Mouse (Mus musculus) layer of hippocampus, adult 11-12 months (tissue): ENCODE measurements around the gene Plpp7.

ENCODE experiments used
- DNase-seq: peaks from one replicate; pipeline ENCODE4 v3.0.0; 2022; ENCODE audit warnings: low spot score

Gene Plpp7

GRCm38 (mm10) chr2:32139377-32139776, 44.0 kb downstream of the Plpp7 start:
- DNase-seq = no peak

DNA sequence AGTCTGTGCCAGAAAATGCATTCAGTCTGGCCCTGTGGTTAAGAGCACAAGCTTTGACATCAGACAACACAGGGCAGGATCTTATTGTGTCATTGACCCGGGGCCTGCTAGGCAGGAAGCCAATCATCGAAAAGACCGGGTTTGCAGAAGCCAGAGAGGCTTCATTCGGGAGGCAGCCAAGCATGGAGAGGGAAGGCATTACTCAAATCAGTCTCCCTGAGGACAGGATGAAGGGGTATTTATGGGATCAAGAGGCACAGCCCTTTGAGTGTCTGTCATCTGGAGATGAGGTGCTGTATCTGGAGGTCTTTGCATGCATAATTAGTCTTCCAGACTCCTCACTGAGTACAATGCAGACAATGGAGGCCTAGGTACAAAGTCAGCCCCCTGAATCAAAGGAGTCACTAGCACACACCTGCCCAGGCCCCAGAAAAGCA, 45.2 kb downstream of the Plpp7 start:
- no peak for DNase-seq

- DNase-seq = no peak
These were observed 46.3 kb downstream of the Plpp7 start for GRCm38 (mm10) chr2:32141602-32142001.

DNA sequence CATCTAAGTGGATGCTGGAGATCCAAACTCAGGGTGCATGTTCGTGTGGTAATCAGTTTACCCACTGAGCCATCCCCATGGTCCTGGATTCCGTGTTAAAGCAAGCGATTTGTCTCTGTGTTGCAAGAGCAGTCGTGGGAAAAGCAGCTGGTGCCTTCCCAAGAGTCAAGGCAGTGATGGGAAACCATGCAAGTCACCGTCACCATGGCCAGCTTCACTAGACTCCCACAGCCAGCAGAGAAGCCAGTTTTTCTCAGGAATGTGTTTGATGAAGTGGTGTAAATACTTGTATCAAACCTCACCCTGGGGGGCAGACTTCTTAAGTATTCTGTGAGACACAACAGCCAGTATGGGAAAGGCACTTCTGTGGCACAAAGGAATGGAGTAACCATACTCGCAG, 47.0 kb downstream of the Plpp7 start:
- no peak for DNase-seq

DNA sequence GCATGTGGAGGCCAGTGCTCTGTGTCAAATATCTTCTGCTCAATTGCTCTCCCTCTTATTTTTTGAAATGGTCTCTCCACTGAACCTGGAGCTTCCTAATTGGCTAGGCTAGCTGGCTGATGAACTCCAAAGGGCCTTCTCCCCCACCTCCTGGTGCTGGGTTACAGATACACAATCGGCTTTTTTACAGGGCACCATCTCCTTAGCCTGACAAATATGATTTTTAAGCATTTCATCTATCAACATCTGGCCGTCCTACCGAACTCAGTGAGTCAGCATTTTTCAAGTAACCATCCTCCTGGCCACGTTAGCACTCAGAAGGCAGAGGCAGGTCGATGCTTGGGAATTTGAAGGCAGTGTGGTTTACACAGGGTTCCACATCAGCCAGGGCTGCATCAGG, 49.3 kb downstream of the Plpp7 start:
- DNase-seq = no peak

- no peak for DNase-seq
These were observed 51.4 kb downstream of the Plpp7 start for GRCm38 (mm10) chr2:32146617-32147162.

GRCm38 (mm10) chr2:32150135-32150534, 54.8 kb downstream of the Plpp7 start:
- no peak for DNase-seq

DNA sequence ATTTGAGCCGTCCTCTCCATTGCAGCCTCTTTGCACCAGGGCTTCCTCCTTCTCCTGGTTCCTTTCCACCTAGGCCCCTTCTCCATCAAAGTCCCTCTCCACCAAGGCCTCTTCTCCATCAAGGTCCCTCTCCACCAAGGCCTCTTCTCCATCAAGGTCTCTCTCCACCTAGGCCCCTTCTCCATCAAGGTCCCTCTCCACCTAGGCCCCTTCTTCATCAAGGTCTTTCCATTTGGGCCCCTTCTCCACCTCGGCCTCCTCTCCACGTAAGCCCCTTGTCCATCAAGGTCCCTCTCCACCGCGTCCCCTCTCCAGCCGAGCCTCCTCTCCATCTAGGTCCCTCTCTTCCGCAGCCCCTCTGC, 55.2 kb downstream of the Plpp7 start:
- no peak for DNase-seq

GRCm38 (mm10) chr2:32150924-32151659, 55.8 kb downstream of the Plpp7 start, which contains the start of gene Prrc2b:
TSS of gene Prrc2b (plus strand) at chr2:32151082.
- DNase-seq = no peak

- no peak for DNase-seq
These were observed 56.5 kb downstream of the Plpp7 start for GRCm38 (mm10) chr2:32151660-32152366.

GRCm38 (mm10) chr2:32152367-32153034, 57.2 kb downstream of the Plpp7 start:
- DNase-seq = no peak

GRCm38 (mm10) chr2:32153041-32153790, 57.9 kb downstream of the Plpp7 start:
- DNase-seq = no peak

GRCm38 (mm10) chr2:32153791-32154119, 58.4 kb downstream of the Plpp7 start:
- no peak for DNase-seq

- no peak for DNase-seq
These were observed 59.1 kb downstream of the Plpp7 start for GRCm38 (mm10) chr2:32154334-32154997.

DNA sequence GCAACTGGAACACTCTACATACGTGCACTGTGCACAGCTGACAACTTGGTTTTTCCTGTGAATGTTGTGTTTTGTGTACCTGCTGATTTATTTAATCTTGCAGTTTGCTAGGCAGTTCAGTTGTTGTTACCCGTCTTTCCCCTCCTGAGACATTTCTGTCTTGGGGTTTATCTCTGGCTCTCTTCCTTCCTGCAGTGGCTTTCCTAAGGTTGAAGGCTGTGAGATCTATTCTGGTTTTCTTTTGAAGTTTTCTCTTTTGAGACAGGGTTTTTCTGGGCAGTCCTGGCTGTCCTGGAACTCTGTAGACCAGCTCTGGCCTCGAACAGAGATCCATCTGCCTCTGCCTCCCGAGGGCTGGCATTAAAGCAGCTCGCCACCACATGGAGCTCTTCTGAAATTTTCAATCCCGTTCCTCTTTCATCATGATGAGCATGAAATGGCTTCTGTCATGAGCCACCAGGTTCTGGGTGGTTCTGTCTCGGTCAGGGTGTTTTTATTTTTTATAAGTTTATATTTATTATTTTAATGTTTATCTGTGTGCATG, 59.7 kb downstream of the Plpp7 start:
- no peak for DNase-seq

- DNase-seq = no peak
These were observed 60.3 kb downstream of the Plpp7 start for GRCm38 (mm10) chr2:32155614-32156013.

- DNase-seq = no peak
These were observed 61.3 kb downstream of the Plpp7 start for GRCm38 (mm10) chr2:32156645-32157044.

GRCm38 (mm10) chr2:32157328-32157727, 62.0 kb downstream of the Plpp7 start:
- DNase-seq = no peak

GRCm38 (mm10) chr2:32158616-32159239, 63.4 kb downstream of the Plpp7 start:
- DNase-seq = no peak
